Mouse (Mus musculus) lung, embryonic 16.5 days (tissue): ENCODE results near the gene Tex35. TPM values are rescaled to one million over a fixed set of nuclear protein-coding genes. Genes with fewer than 3 reads are reported as not detected.

Experiments used
- ATAC-seq: fragments of 200-750 bp; cut with Nextera tagmentation; 2 replicates; pipeline ENCODE4 v1.8.0; 2017; ENCODE audit warnings: low read depth, mild to moderate bottlenecking, moderate library complexity
- H3K27ac ChIP-seq: fragments of 300-500 bp; sonication (generic); 2 replicates; pipeline ENCODE4 v1.5.1; 2014; ENCODE audit warnings: mild to moderate bottlenecking, control low read depth, low read length
- H3K27me3 ChIP-seq: fragments of 300-500 bp; sonication (generic); 2 replicates; pipeline ENCODE4 v1.6.1; 2014; ENCODE audit warnings: low read depth, low read length, mixed read lengths; ENCODE audit not compliant: control insufficient read depth, insufficient read depth
- H3K36me3 ChIP-seq: fragments of 300-500 bp; sonication (generic); 2 replicates; pipeline ENCODE4 v1.6.1; 2014; ENCODE audit warnings: low read length; ENCODE audit not compliant: control insufficient read depth, insufficient read depth
- H3K4me1 ChIP-seq: fragments of 300-500 bp; sonication (generic); replicated peaks from 2 replicates; pipeline ENCODE4 v1.6.1; 2014; ENCODE audit warnings: low read length, mixed read lengths; ENCODE audit not compliant: control insufficient read depth, insufficient read depth
- H3K4me2 ChIP-seq: fragments of 300-500 bp; sonication (generic); 2 replicates; pipeline ENCODE4 v1.6.1; 2014; ENCODE audit warnings: low read depth, low read length, control low read depth
- H3K4me3 ChIP-seq: fragments of 300-500 bp; sonication (generic); 2 replicates; pipeline ENCODE4 v1.5.1; 2014; ENCODE audit warnings: mild to moderate bottlenecking, low read length, control low read depth
- H3K9ac ChIP-seq: fragments of 300-500 bp; sonication (generic); 2 replicates; pipeline ENCODE4 v1.6.1; 2014; ENCODE audit warnings: low read length, control low read depth
- H3K9me3 ChIP-seq: fragments of 300-500 bp; sonication (generic); 2 replicates; pipeline ENCODE4 v1.6.1; 2016; ENCODE audit warnings: low read length; ENCODE audit not compliant: control insufficient read depth
- WGBS: fragments of 180-500 bp; shearing (Covaris S2); extraction: QIAGEN DNeasy Blood & Tissue Kit; methylation state at CpG from one replicate; pipeline ENCODE4 v1.1.7; 2014; 5-methylcytosine and 5-hydroxymethylcytosine counted together
- polyA plus RNA-seq: library from polyadenylated mRNA; unstranded; fragments of >200 nt; fragmentation: Nextera tagmentation; extraction: Ambion mirVana; gene quantifications from 2 replicates; pipeline ENCODE4 v1.2.1, GENCODE M21; 2015

The Tex35 gene
- polyA plus RNA-seq, 1 experiment from 2014 or later = not detected

GRCm38 (mm10) chr1:157090835-157091234, 17.6 kb downstream of the Tex35 start:
- Histone ChIP-seq H3K27ac (no peak overlapping the region), H3K4me3 (no peak overlapping the region), H3K4me1 (no peaks in the 10 kb centered on the region), H3K9ac (no peak overlapping the region), H3K4me2 (no peak overlapping the region), H3K36me3 (no peaks in the 10 kb centered on the region), H3K27me3 (no peaks in the 10 kb centered on the region), H3K9me3 (no peaks in the 10 kb centered on the region)
- no peak for ATAC-seq
- 58% methylated on average over 3 of the region's 3 CpGs for WGBS

GRCm38 (mm10) chr1:157086097-157086994, 22.1 kb downstream of the Tex35 start:
- H3K9me3 ChIP-seq = no peaks in the 10 kb centered on the region
- 9% methylated on average over 25 of the region's 25 CpGs for WGBS
- H3K4me3 ChIP-seq = peak overlapping the region; percentile 51
- no peak overlapping the region for H3K27ac ChIP-seq
- peaks cover 2% of the 10 kb centered on the region; the same call in 1 of the 2 replicates for H3K4me1 ChIP-seq
- ATAC-seq = peak; percentile 74
- H3K36me3 ChIP-seq = no peaks in the 10 kb centered on the region
- H3K9ac ChIP-seq = peak overlapping the region; percentile 58
- no peaks in the 10 kb centered on the region for H3K27me3 ChIP-seq
- H3K4me2 ChIP-seq = peak overlapping the region; percentile 62

- H3K9ac ChIP-seq = no peak overlapping the region
- peaks cover 2% of the 10 kb centered on the region; the same call in 1 of the 2 replicates for H3K4me1 ChIP-seq
- H3K27ac ChIP-seq = no peak overlapping the region
- H3K9me3 ChIP-seq = no peaks in the 10 kb centered on the region
- H3K36me3 ChIP-seq = no peaks in the 10 kb centered on the region
- no peaks in the 10 kb centered on the region for H3K27me3 ChIP-seq
- no peak overlapping the region for H3K4me2 ChIP-seq
- 82% methylated on average over 4 of the region's 4 CpGs for WGBS
- H3K4me3 ChIP-seq = no peak overlapping the region
- ATAC-seq = no peak
These were observed 25.5 kb downstream of the Tex35 start for GRCm38 (mm10) chr1:157082931-157083330.

- H3K36me3 ChIP-seq = no peaks in the 10 kb centered on the region
- H3K9ac ChIP-seq = no peak overlapping the region
- no peaks in the 10 kb centered on the region for H3K27me3 ChIP-seq
- no peak overlapping the region for H3K4me3 ChIP-seq
- H3K27ac ChIP-seq = no peak overlapping the region
- H3K9me3 ChIP-seq = no peaks in the 10 kb centered on the region
- H3K4me2 ChIP-seq = no peak overlapping the region
- H3K4me1 ChIP-seq = peaks cover 2% of the 10 kb centered on the region; the same call in 1 of the 2 replicates
- ATAC-seq = no peak
- WGBS = 55% methylated on average over 8 of the region's 8 CpGs
These were observed 26.5 kb downstream of the Tex35 start for GRCm38 (mm10) chr1:157081999-157082398.

GRCm38 (mm10) chr1:157081076-157081804, 27.2 kb downstream of the Tex35 start:
- H3K4me3 ChIP-seq = no peak overlapping the region
- H3K27me3 ChIP-seq = no peaks in the 10 kb centered on the region
- peaks cover 2% of the 10 kb centered on the region; the same call in 1 of the 2 replicates for H3K4me1 ChIP-seq
- H3K4me2 ChIP-seq = no peak overlapping the region
- 42% methylated on average over 15 of the region's 15 CpGs for WGBS
- no peak overlapping the region for H3K27ac ChIP-seq
- H3K9ac ChIP-seq = no peak overlapping the region
- no peaks in the 10 kb centered on the region for H3K9me3 ChIP-seq
- no peaks in the 10 kb centered on the region for H3K36me3 ChIP-seq
- no peak for ATAC-seq

GRCm38 (mm10) chr1:157080071-157080470, 28.4 kb downstream of the Tex35 start:
- Histone ChIP-seq H3K9me3 (no peaks in the 10 kb centered on the region), H3K36me3 (no peaks in the 10 kb centered on the region), H3K27me3 (no peaks in the 10 kb centered on the region), H3K4me1 (peaks cover 2% of the 10 kb centered on the region; the same call in 1 of the 2 replicates), H3K4me3 (no peak overlapping the region), H3K27ac (no peak overlapping the region), H3K4me2 (no peak overlapping the region), H3K9ac (no peak overlapping the region)
- ATAC-seq = no peak
- WGBS = 69% methylated on average over 7 of the region's 7 CpGs

GRCm38 (mm10) chr1:157079384-157080025, 29.0 kb downstream of the Tex35 start:
- no peak overlapping the region for H3K4me3 ChIP-seq
- H3K27me3 ChIP-seq = no peaks in the 10 kb centered on the region
- no peaks in the 10 kb centered on the region for H3K36me3 ChIP-seq
- ATAC-seq = no peak
- H3K27ac ChIP-seq = no peak overlapping the region
- H3K4me1 ChIP-seq = peaks cover 2% of the 10 kb centered on the region; the same call in 1 of the 2 replicates
- 37% methylated on average over 11 of the region's 11 CpGs for WGBS
- H3K9me3 ChIP-seq = no peaks in the 10 kb centered on the region
- no peak overlapping the region for H3K4me2 ChIP-seq
- no peak overlapping the region for H3K9ac ChIP-seq

- no peak overlapping the region for H3K4me2 ChIP-seq
- peaks cover 2% of the 10 kb centered on the region; the same call in 1 of the 2 replicates for H3K4me1 ChIP-seq
- no peak overlapping the region for H3K9ac ChIP-seq
- H3K36me3 ChIP-seq = no peaks in the 10 kb centered on the region
- 52% methylated on average over 43 of the region's 43 CpGs for WGBS
- H3K9me3 ChIP-seq = no peaks in the 10 kb centered on the region
- H3K27ac ChIP-seq = no peak overlapping the region
- no peak for ATAC-seq
- no peaks in the 10 kb centered on the region for H3K27me3 ChIP-seq
- H3K4me3 ChIP-seq = no peak overlapping the region
These were observed 31.4 kb downstream of the Tex35 start for GRCm38 (mm10) chr1:157076781-157077705.
